12 mouse cellular contexts compared by ENCODE assay signal in the genomic region with DNA sequence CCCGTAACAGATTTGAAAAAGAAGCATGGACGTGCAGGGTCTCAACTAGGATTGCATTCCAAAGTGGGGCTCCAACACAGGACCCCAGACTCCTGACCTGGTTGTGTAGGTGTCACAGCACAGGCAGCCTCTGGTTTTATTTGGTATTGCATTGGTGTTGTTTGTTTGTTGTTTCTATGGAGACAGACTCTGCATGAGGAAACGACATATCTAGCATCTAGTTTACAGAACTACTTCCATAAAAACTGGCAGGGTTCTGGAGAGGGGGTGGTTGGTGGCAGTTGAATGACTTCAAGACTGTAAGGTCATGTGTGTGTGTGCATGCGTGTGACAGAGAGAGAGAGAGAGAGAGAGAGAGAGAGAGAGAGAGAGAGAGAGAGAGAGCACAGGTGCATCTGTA.
DNase-seq lines count a peak whose midpoint lies in the region; ATAC-seq lines count a peak whose summit lies in the region.
"Had no signal": no experiment of that assay in that cellular context is flagged by ENCODE, and none has a peak within 500 bp of the region (broad histone marks: within the 10 kb centered on the region; RNA-seq: fewer than 3 reads in every experiment).

No protein-coding gene starts in this region.

- peaks cover 48% of the 10 kb centered on the region for H3K4me1 ChIP-seq in kidney, embryonic 15.5 days
- H3K4me1 ChIP-seq in intestine, embryonic 16.5 days (ENCODE audit: control insufficient read depth, insufficient read depth, low read length): peaks cover 33% of the 10 kb centered on the region

- no peak overlapping the region for H3K4me3 ChIP-seq in kidney, embryonic 15.5 days (replicated peaks)
- H3K4me3 ChIP-seq in intestine, embryonic 16.5 days (ENCODE audit: low read length): no peak overlapping the region

- H3K4me2 ChIP-seq in kidney, embryonic 15.5 days: peak overlapping the region; percentile 94; the same call in 1 of the 2 replicates
- no peak overlapping the region for H3K4me2 ChIP-seq in intestine, embryonic 16.5 days (ENCODE audit: low read depth, low read length)

- H3K27me3 ChIP-seq in kidney, embryonic 15.5 days: no peaks in the 10 kb centered on the region
- no peaks in the 10 kb centered on the region for H3K27me3 ChIP-seq in intestine, embryonic 16.5 days (replicated peaks; ENCODE audit: control insufficient read depth, insufficient read depth, low read length)
- H3K27me3 ChIP-seq: Patski had no signal

- H3K9me3 ChIP-seq in kidney, embryonic 15.5 days (replicated peaks): no peaks in the 10 kb centered on the region
- H3K9me3 ChIP-seq in intestine, embryonic 16.5 days (ENCODE audit: control insufficient read depth, low read length): no peaks in the 10 kb centered on the region

- H3K36me3 ChIP-seq in kidney, embryonic 15.5 days: no peaks in the 10 kb centered on the region
- no peaks in the 10 kb centered on the region for H3K36me3 ChIP-seq in intestine, embryonic 16.5 days (ENCODE audit: control insufficient read depth, insufficient read depth, low read length)

- DNase-seq in CD4-positive, CD25-positive, alpha-beta regulatory T cell, adult 2 months (ENCODE audit: low read depth, low spot score): peak; percentile 52
- DNase-seq in kidney, postnatal 10 days: no peak
- peak; percentile 54 for DNase-seq in CD4-positive helper T cell, adult 2 months (ENCODE audit: low read depth, low spot score)
- no peak for DNase-seq in thymus, adult 18-20 months
- no peak for DNase-seq in gastrocnemius, adult 18-20 months (ENCODE audit: low spot score)
- DNase-seq: cerebellum, postnatal 25 days; gastrocnemius, postnatal 36 days; left cerebral cortex, postnatal 4 days had no signal

- no peak overlapping the region for H3K27ac ChIP-seq in kidney, embryonic 15.5 days
- no peak overlapping the region for H3K27ac ChIP-seq in intestine, embryonic 16.5 days (ENCODE audit: low read length)

- ATAC-seq in CD4-positive, CD25-positive, alpha-beta regulatory T cell, adult 4 months: no peak
- ATAC-seq in kidney, embryonic 15.5 days (replicated peaks; ENCODE audit: low FRiP score): no peak
- ATAC-seq in intestine, embryonic 16.5 days: no peak
- ATAC-seq: Patski had no signal

- H3K9ac ChIP-seq in kidney, embryonic 15.5 days: no peak overlapping the region
- 0 out of 2 replicates have a peak overlapping the region, but pooled peaks have one; percentile 86 for H3K9ac ChIP-seq in intestine, embryonic 16.5 days (ENCODE audit: low read depth, low read length)

- 72% methylated on average over 4 of the region's 4 CpGs for WGBS in kidney, embryonic 15.5 days
- 75% methylated on average over 4 of the region's 4 CpGs for WGBS in intestine, embryonic 16.5 days

Comparison
In these comparisons a context has a peak if more than half of its experiments do, and no peak if none do; other contexts are left out.
1. DNase-seq: peak in CD4-positive, CD25-positive, alpha-beta regulatory T cell, adult 2 months (single experiment) and CD4-positive helper T cell, adult 2 months (single experiment); none in kidney, postnatal 10 days (single experiment), thymus, adult 18-20 months (0 of 2) and gastrocnemius, adult 18-20 months (single experiment).